Mouse (Mus musculus) testis, adult 2 months (tissue): Measurements from ENCODE around the gene Cacna1a. TPM values are rescaled to one million over a fixed set of nuclear protein-coding genes. Genes with fewer than 3 reads are reported as not detected.

Experiments
- H3K27ac ChIP-seq: fragments of 200-500 bp; 2 replicates; pipeline ENCODE4 v1.5.1; 2012; ENCODE audit warnings: low read depth, low read length; ENCODE audit not compliant: control insufficient read depth, insufficient read depth
- H3K27me3 ChIP-seq: fragments of 200-500 bp; 2 replicates; pipeline ENCODE4 v1.6.1; 2012; ENCODE audit warnings: mild to moderate bottlenecking, low read length, moderate library complexity; ENCODE audit not compliant: control insufficient read depth, insufficient read depth
- H3K36me3 ChIP-seq: fragments of 200-500 bp; 2 replicates; pipeline ENCODE4 v1.6.1; 2012; ENCODE audit warnings: mild to moderate bottlenecking, low read length; ENCODE audit not compliant: control insufficient read depth, insufficient read depth
- H3K4me1 ChIP-seq: fragments of 200-500 bp; 2 replicates; pipeline ENCODE4 v1.6.1; 2012; ENCODE audit warnings: low read length; ENCODE audit not compliant: control insufficient read depth, insufficient read depth
- H3K4me3 ChIP-seq: fragments of 200-500 bp; 2 replicates; pipeline ENCODE4 v1.5.1; 2012; ENCODE audit warnings: low read depth, mild to moderate bottlenecking, low read length, moderate library complexity, mixed read lengths; ENCODE audit not compliant: control insufficient read depth
- CTCF ChIP-seq: fragments of 200-500 bp; IDR thresholded peaks from 2 replicates; pipeline ENCODE4 v1.5.1; 2012; ENCODE audit warnings: low read depth, mild to moderate bottlenecking, inconsistent platforms, low read length, moderate library complexity; ENCODE audit not compliant: control insufficient read depth, insufficient read depth, insufficient replicate concordance
- POLR2A ChIP-seq: fragments of 200-500 bp; IDR thresholded peaks from 2 replicates; pipeline ENCODE4 v1.6.1; 2012; ENCODE audit warnings: low read depth, mild to moderate bottlenecking, inconsistent platforms, low read length, moderate library complexity; ENCODE audit not compliant: control insufficient read depth
- polyA plus RNA-seq: library from polyadenylated mRNA; depleted of rRNA; stranded (reverse); fragments of >200 nt; gene quantifications from 2 replicates; pipeline ENCODE4 v1.2.3, GENCODE M21; 2012

Cacna1a gene
- polyA plus RNA-seq, 1 experiment, result 10.3 TPM

GRCm38 (mm10) chr8:84566816-84567413 is 178.7 kb downstream of the Cacna1a start:
- no peaks in the 10 kb centered on the region for H3K27me3 ChIP-seq
- no peaks in the 10 kb centered on the region for H3K36me3 ChIP-seq
- H3K4me3 ChIP-seq, result no peak overlapping the region
- H3K27ac ChIP-seq, result no peak overlapping the region
- TF ChIP-seq CTCF, result no peak
- H3K4me1 ChIP-seq, result peaks cover 19% of the 10 kb centered on the region

- Histone ChIP-seq H3K4me3 (peak overlapping the region; percentile 43), H3K36me3 (no peaks in the 10 kb centered on the region)
Observed at GRCm38 (mm10) chr8:84567541-84567940, 179.3 kb downstream of the Cacna1a start.

GRCm38 (mm10) chr8:84568737-84569136 is 180.5 kb downstream of the Cacna1a start:
- Histone ChIP-seq H3K27me3 (no peaks in the 10 kb centered on the region), H3K36me3 (no peaks in the 10 kb centered on the region), H3K4me1 (peaks cover 19% of the 10 kb centered on the region), H3K27ac (no peak overlapping the region), H3K4me3 (no peak overlapping the region)
- no peak for TF ChIP-seq POLR2A
- TF ChIP-seq CTCF, result no peak

More at GRCm38 (mm10) chr8:84567541-84567940, 179.3 kb downstream of the Cacna1a start:
- Histone ChIP-seq H3K4me1 (peaks cover 19% of the 10 kb centered on the region), H3K27ac (no peak overlapping the region), H3K27me3 (no peaks in the 10 kb centered on the region)
- TF ChIP-seq CTCF (peak; percentile 10; the same call in 1 of the 2 replicates), POLR2A (no peak)

- TF ChIP-seq POLR2A (no peak), CTCF (no peak)
- no peaks in the 10 kb centered on the region for H3K27me3 ChIP-seq
- peaks cover 19% of the 10 kb centered on the region for H3K4me1 ChIP-seq
- no peaks in the 10 kb centered on the region for H3K36me3 ChIP-seq
- no peak overlapping the region for H3K4me3 ChIP-seq
- no peak overlapping the region for H3K27ac ChIP-seq
Observed at GRCm38 (mm10) chr8:84569921-84570673, 181.9 kb downstream of the Cacna1a start.

GRCm38 (mm10) chr8:84577432-84577831 is 189.2 kb downstream of the Cacna1a start:
- no peaks in the 10 kb centered on the region for H3K27me3 ChIP-seq
- TF ChIP-seq CTCF (no peak), POLR2A (no peak)

GRCm38 (mm10) chr8:84579595-84579994 is 191.4 kb downstream of the Cacna1a start:
- no peak overlapping the region for H3K27ac ChIP-seq
- no peak overlapping the region for H3K4me3 ChIP-seq
- no peaks in the 10 kb centered on the region for H3K36me3 ChIP-seq
- no peaks in the 10 kb centered on the region for H3K4me1 ChIP-seq
- TF ChIP-seq POLR2A (no peak), CTCF (peak; percentile 80; the same call in 1 of the 2 replicates)
- no peaks in the 10 kb centered on the region for H3K27me3 ChIP-seq

More at GRCm38 (mm10) chr8:84577432-84577831, 189.2 kb downstream of the Cacna1a start:
- no peak overlapping the region for H3K27ac ChIP-seq
- no peak overlapping the region for H3K4me3 ChIP-seq
- H3K36me3 ChIP-seq, result no peaks in the 10 kb centered on the region
- H3K4me1 ChIP-seq, result no peaks in the 10 kb centered on the region

GRCm38 (mm10) chr8:84585311-84585710 is 197.1 kb downstream of the Cacna1a start:
- TF ChIP-seq CTCF (no peak), POLR2A (no peak)
- Histone ChIP-seq H3K4me3 (peak overlapping the region; percentile 86), H3K4me1 (no peaks in the 10 kb centered on the region)

More at GRCm38 (mm10) chr8:84585311-84585710, 197.1 kb downstream of the Cacna1a start:
- Histone ChIP-seq H3K27ac (peak overlapping the region; percentile 46; the same call in 1 of the 2 replicates), H3K36me3 (no peaks in the 10 kb centered on the region), H3K27me3 (no peaks in the 10 kb centered on the region)
